Mouse (Mus musculus) megakaryocyte, adult 5-6 weeks (primary cell): ENCODE results near the gene Cdc37. TPM values are rescaled to one million over a fixed set of nuclear protein-coding genes. Genes with fewer than 3 reads are reported as not detected.

ENCODE experiments used
- ATAC-seq: 2 replicates; pipeline ENCODE4 v1.8.0; 2016; ENCODE audit warnings: mild to moderate bottlenecking, inconsistent platforms; ENCODE audit not compliant: poor library complexity, severe bottlenecking
- total RNA-seq, 2 experiments: library from RNA; stranded (forward) in 1 of 2; stranded (reverse) in 1 of 2; fragments of 153-499, 151-499 nt in 1 of 2; fragments of 221-1000, 200-1000 nt in 1 of 2; gene quantifications; 2 replicates each; pipeline versions ENCODE4 v1.2.3 to v1.2.4; 2015 to 2017

The Cdc37 gene
- total RNA-seq, 2 experiments from 2014 or later, result 39.6 to 165 TPM

DNA sequence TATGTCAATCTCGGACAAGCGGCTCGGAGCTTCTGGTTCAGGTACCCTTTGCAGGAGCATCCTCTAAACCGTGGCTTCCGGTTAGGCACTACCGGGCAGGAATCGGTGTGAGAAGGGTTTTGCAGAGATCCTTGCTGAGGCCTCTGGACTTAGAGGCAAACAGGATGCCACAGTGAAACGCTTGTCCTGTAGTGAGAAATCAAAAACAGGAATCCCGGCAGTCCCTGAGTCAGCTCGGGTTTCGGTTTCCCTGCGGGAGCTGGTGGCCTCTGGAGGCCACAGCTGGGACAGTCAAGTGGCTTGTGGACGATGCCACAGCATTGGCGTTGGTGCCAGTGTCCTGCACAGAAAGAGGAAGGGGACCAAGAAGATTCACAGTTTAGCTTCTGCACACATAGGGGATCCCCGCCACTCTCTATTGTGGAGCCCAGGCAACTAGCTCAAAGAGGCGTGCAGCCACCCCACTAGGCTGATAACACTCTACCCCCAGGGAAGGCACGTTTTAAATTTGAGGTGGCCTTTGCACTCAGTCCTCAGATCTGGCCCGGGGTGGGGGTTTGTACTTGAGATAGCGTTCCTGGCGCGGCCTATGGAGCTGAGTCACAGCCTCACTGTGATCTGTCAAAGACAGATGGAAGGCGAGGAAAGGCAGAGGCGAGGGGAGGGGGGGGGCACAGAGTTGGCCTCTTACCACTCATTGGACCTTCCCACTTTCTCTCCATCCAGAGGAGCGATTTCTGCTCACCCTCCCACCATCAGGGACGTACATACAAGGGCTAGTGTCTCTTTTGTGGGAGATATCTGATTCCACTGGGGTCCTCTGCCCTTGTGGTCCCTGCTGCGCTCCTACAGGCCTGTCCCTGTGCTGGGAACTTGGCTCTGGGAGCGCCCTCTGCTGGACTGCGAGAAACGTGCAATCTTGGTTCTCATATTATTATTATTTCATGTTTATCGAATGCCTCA is 18.7 kb upstream of the Cdc37 start:
- peak; percentile 70 for ATAC-seq

DNA sequence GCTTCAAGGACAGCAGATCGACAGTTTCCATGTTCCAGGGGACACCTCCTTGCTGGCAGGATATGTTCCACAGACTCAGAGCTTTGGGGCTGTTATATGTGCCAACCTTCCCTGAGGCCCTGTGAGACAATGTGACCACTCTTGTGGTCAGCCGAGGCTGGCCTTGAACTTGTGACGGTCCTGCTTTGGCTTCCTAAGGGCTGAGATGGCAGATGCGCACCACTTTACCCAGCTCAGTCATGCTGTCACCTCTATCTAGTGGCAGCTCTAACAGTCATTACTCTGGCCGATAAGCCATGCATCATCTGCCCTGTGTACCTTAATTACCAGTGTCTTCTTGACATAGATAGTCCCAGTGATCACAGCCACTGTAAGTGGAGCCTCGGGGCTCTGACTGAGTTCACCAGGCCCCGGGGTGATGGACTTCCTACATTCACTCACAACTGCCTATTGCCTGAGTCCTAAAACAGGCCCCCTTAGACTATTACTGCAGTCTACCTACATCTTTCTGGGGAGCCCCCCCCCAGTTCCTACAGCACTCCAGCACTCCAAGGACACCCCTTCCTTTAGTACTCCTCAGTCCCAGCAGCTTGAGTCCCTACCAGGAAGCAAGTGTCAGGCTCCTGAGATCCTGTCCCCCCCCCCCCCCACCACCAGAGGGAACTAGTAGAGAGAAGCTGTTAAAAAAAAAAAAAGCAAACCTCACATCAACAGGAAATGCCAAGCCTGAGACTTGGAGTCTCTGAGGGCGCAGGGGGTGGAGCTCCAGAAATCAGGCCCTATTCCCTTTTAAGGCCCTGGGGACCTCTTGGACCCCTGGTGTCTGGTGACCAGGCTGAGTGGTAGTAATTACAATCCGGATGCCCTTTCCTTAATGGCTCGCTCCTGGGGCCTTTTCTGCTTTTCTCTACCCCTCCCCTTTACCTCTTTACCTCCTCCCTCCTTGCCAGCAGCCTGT is 17.6 kb upstream of the Cdc37 start:
- peak; percentile 36 for ATAC-seq

DNA sequence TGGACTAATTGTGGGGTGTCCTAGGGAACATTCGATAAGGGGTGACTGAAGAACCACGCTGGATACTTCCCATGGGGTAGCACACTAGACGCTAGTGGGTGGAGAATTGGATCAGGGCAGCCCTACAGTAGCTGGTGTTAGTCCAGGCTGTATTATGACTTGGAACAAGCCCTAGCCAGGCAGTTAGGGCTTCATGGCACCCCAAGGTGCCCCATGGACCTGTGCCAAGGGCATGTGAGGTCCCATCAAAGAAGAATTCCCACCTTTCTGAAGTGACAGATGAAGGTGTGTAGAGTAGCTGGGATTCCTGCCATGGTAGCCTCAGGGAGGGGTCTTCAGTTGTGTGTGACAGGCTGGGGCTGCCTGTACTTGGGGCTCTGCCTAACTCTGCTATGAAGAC is 16.7 kb upstream of the Cdc37 start:
- ATAC-seq, result no peak

DNA sequence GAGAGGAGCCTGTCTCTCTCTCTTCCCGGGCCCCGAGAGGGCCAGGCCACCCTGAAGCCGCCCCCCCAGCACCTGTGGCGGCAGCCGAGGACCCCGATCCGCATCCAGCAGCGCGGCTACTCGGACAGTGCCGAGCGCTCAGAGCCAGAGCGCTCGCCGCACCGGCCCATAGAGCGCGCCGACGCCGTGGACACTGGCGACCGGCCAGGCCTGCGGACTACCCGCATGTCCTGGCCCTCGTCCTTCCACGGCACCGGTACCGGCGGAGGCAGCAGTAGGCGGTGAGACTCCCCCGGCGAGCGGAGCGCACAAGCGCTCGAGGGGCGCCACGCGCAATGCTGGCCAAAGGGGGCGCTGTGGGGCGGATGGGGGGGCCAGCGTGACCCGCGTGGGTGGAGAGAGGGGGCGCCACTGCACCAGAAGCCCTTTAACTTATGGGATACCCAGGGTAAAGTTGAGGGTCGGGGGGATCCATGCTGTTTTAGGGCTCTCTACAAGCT is 16.2 kb upstream of the Cdc37 start:
- ATAC-seq, result no peak

DNA sequence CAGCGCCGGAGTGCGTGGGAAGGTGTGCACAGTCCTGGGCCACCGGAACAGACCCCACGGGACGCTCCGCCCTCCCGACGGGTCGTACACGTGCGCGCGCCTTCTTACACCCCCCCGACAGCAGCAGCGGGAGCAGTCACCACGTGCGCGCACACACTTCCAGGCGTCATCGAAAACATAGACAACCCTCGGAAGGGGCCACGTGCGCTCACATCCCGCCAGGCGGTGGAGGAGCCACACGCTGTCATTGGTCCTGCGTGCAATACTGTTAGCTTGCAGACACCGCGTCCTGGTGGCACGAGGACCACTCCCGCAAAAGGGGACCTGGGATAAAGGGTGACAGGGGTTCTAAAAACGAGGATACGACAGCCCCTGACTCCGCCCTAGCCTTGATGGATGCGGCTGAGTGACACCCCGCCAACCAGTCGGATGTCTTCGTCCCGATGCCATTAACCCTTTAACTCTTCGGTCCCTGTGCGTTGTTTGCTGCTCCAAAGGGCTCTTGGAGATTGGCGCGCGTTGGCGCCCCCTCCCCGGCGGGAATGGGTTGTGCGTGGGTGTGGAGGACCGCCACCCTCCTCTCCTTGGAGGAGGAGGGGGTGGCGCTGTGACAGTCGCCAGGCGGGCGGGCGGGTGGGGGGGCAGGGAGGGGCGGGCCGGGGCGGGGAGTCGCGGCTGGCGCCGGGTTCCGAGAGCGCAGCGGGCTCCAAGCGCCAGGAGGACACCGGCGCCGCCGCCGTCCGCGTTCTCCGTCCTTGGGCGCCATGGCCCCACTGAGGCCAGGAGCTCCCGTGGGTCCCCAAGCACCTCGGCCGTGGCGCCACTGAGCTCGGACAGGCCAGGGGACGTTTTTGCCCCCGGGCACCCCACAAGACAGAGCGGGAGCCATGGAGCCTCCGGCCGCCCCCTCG is 15.5 kb upstream of the Cdc37 start, which contains the start of gene Pde4a:
Pde4a (plus strand) TSS at position 674 of the 911 bp plus-strand sequence.
- ATAC-seq, result no peak

DNA sequence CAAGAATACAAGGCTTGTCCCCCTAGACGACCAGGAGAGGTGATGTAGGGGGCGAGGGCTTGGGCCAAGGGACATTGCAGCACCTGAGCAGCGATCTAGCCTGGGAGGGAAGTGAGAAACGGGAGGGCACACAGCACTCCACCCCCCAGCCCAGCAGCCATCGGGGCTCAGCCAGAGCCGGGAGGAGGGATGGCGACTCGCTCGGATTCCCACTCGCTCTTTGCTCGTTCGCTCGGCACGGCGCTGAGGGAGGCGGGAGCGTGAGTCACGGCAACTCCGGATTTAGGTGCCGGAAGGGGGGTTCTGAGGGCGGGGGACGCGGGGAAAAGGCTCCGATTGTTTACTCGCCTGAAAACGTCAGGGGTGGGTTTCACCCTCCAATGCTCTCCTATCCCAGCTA is 14.3 kb upstream of the Cdc37 start:
- no peak for ATAC-seq

DNA sequence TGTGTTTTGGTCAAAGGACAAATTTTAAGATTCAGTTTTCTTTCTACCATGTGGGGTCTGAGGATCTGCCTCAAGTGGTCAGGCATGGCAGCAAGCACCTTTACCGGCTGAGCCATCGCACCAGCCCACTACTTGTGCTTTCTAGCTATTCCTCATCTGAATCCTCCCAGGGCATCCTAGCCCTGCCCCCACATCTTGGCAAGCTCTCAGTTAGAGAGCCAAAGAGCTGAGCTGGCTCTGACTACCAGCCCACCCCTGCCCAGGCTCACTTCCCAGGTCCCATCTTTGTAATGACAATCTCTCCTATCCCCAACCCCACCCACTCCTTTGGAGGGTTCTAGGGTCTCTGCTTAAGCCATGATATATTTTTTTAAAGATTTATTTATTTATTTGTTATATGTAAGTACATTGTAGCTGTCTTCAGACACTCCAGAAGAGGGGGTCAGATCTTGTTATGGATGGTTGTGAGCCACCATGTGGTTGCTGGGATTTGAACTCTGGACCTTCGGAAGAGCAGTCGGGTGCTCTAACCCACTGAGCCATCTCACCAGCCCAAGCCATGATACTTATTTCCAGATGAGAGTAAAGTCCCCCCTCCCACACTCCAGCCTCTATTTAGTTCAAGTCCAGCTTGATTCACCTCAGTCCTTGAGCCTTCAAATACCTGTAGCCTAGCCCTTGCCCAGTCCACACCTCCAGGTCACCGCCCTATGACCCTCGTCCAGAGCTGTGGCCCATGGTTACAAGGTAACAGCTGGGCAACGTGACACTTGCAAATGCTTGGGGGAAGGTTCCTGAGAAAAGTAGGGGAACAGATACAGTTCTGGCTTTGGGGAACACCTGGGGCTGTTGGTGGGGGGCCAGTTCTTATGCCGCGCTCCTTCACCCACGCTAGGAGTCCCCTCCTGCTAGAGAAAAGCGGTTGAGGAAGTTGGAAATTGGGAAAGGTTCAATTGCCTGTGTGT is 13.6 kb upstream of the Cdc37 start:
- no peak for ATAC-seq

DNA sequence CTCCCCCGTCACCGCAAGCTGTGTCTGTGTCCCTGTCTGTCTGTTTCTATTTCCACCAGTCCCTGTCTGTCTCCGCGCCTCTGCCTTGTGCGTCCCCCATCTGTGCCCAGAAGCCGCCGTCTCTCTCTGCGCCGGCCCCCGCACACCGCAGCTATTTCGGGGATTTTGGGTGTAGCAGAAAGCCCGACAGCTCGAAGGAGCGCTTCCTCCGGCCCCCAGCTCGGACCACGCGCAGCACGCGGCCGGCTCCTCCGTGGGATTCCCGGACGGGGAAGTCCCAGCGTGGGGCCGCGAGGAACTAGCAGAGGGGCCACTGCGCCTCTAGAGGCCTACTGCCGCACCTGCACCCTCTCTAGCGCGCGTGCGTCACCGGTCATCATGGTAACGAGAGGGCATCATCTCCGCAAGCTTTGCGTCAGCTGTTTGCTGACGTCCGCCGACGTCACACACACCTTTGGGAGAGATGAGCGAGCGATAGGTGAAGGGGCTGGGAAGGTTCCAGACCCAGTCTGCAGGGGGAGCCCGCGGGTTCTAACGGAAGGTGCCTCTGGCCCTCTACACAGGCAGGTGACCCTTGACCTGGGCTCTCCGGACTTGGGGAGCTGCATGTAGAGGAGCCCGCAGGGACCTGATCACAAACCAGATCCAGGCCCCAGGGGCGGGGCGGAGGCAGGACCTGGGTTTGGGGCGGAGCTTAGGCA is 11.6 kb upstream of the Cdc37 start:
- peak; percentile 97 for ATAC-seq

DNA sequence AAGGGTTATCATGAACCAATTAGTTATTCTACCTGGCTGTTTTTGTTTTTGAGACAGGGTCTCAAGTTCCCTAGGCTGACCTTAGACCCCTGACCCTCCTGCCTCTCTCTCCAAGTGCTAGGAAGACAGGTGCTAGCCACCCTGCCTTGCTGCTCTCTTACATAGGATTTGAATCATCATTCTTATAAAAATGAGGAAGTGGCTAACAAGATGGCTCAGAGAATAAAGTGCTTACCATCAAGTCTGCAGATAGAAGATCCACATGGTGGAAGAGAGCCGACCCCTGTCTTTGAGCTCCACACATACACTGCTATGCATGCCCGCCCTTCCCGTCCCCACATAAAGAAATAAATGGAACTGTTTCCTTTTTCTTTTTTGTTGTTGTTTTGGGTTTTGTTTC is 5.0 kb upstream of the Cdc37 start:
- no peak for ATAC-seq

DNA sequence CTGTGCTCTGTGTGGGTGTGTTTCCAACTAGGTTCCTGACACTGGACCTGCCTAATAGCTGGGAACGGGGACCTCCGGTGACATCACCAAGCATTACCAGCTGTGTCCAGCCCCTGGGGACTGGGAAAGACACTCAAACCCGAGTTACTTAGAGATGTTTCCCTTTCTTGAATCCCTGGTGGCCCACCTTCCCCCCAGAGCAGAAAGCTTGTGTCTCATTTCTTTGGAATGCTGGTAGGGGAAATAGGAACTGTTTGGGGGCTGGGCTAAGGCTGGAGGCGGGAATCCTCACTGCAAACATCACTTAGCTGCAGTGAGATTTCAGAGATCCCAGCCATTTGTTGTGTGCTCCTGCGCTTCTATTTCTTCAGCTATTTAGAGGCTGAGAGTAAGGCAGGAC is 4.1 kb upstream of the Cdc37 start:
- no peak for ATAC-seq

DNA sequence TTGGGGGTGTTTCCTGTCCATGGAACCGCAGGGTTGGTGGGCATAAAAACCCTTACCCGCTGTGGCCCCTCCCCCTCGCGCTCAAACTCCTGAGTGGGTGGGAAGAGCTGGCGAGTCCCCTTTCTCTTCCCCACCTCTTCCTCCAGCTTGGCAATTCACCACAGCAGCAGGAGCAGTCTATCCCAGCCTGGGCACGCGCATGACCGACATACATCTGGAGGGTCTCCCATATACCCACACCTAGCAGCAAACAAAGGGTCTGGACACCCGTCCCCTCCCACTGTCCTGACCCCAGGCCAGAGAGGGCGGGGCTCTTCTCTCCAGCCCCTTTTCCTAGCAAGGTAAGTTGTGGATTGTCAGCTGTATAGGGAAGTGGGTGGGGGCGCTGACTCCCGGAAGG is 3.5 kb upstream of the Cdc37 start:
- no peak for ATAC-seq

DNA sequence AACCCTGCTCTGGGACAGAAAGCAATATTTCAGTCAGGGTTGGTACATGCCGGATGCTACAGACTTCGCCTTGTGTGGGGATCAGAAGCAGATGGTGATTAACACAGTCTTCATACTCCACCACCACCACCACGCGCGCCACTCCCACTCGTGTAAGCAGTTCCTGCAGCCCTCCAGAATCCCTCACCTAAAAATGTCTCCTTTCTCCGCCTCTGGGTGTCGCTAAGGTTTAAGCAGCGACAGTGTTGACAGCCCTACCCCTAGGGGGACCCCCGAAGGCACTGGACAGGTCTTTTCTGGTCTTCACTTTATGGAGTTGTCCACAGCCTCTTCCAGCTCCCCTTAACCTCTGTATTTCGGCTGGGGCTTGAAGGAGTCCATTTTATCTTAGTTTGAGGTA is 2.9 kb upstream of the Cdc37 start:
- ATAC-seq, result peak; percentile 30

DNA sequence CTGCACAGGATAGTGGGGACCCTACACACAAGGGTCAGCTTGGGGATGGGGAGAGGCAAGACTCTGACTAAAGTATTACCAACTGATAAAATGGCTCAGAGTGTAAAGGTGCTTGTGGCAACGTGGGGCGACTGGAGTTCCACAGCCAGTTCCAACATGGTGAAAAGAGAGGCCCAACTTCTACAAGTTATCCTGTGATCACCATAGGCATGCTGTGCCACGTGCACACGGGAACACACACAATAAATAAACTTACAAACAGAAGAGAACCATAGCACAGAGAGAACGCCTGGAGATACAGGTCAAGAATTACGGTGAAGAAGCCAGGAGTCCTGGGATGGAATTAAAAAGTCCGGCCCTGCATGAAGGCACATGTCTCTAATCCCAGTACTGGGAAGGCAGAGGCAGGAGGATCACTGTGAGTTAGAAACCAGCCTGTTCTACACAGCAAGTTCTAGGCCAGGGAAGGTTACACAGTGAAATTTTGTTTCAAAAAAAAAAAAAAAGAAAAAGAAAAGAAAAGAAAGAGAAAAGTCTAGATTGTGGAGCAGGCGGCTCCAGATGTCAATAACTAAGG is 617 bp downstream of the Cdc37 start:
- no peak for ATAC-seq

DNA sequence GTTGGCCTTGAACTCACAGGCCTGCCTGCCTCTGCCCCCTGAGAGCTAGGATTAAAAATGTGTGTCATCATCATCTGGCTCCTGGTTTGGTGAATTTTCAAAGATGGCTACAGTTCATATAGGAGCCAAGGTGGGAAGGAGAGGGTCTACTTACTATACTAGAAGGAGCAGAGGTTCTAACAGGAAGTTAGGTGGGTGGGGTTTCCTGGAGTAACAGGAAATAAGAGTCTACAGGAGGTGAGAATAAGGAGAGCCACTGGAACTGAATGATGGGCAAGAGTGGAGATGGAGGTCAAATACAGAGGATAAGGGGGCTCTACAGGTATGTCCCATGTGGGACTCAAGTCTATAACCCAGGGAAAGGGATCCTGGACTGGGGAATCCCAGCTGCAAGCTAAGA is 1.4 kb downstream of the Cdc37 start:
- no peak for ATAC-seq

DNA sequence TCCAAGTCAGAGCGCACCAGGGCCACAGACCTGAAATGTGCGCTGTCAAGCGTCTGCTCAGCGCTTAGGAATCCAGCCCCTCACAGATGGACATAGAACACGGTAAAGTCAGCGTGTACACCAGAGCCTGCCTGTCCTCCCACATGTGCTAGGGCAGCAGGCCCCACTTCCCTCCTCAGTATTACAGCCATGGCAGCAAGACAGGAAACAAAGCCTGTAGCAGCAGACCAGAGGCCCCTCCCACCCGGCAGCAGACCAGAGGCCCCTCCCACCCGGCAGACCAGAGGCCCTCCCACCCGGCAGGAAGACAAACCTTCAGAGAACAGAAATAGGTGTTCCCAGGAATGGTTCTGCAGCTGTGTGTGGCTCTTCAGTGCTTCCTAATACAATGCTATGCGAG is 3.1 kb downstream of the Cdc37 start:
- ATAC-seq, result peak; percentile 91

DNA sequence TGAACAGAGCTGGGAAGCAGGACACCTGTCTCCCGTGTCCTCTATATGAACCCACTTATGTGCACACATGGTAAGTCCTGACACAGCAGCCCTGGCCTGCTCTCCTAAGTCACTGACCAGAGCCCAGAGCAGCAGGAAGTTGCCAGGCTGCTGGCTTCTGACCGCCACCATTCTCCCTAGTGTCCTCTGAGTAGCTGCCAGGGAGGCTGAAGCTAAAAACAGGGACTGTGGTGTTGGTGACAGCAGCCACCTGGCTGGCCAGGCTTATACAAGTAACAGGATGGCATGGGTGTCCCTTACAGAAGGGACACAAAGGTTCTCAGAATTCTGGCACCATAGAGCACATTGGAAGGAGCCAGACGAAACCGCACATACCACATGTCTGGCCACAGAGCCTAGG is 4.4 kb downstream of the Cdc37 start:
- no peak for ATAC-seq

DNA sequence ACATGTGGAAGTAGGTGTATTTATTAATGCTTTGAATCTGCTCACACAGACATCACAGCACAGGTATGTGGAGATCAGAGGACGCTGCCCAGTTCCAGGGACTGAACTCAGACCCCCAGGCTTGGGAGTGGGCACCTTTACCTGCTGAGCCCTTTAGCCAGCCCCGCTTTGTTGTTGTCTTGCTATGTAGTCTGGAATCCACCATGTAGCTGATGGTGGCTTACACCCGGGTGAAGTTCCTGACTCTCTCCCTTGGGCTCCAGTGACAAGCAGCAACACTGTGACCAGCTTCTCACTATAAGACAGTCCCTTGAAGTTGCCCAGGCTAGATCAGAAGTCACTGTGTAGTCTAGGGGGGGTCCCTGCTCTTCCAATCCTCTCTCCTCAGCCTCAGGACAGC is 5.4 kb downstream of the Cdc37 start:
- no peak for ATAC-seq

DNA sequence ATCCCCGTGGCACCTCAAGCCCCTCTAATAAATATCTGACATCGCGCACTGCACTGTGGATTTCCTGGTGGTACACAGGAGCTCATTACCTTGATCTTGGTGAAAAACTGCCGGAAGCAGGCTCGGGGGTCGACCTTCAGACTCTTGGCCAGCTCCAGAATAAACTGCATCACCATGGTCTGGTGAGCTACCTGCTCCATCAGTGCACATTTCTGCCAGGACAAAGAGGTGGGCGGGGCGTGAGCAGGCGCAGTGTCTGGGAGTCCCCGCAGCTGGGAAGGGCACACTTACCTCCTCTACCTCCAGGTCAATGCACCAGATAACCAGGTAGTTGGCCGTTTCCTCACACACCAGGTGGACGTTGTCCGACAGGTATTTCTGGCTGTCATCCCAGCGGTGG is 7.9 kb downstream of the Cdc37 start:
- ATAC-seq, result no peak
